Mouse (Mus musculus) gastrocnemius, postnatal 36 days (tissue): ENCODE results near the gene Ghrhr. TPM values are rescaled to one million over a fixed set of nuclear protein-coding genes. Genes with fewer than 3 reads are reported as not detected.

ENCODE experiments used
- DNase-seq, 2 experiments: peaks; one replicate each; pipeline ENCODE4 v3.0.0; 2022
- intact Hi-C: fragments of 180-260 bp; cut with DNase I; formaldehyde crosslinking; loops from one replicate; pipeline ENCODE4 v1.15.1; 2025
- long read RNA-seq, 2 experiments: library from polyadenylated mRNA; stranded (forward); transcript quantifications; one replicate each; pipeline ENCODE4 v2.0.0; 2021
- total RNA-seq, 2 experiments: library from RNA; stranded (reverse); gene quantifications; 2 replicates each; pipeline ENCODE4 v1.2.3; 2021

The Ghrhr gene
- total RNA-seq, result not detected
- long read RNA-seq, experiment 1, result 0 reads
- long read RNA-seq, experiment 2, result 0 reads

- DNase-seq, result peak in 1 of 2 experiments; percentile 11
- intact Hi-C loops, result no loop called here
Measured at GRCm38 (mm10) chr6:55376076-55376475, at the start of gene Ghrhr. Ghrhr (plus strand) TSS chr6:55376295.

DNA sequence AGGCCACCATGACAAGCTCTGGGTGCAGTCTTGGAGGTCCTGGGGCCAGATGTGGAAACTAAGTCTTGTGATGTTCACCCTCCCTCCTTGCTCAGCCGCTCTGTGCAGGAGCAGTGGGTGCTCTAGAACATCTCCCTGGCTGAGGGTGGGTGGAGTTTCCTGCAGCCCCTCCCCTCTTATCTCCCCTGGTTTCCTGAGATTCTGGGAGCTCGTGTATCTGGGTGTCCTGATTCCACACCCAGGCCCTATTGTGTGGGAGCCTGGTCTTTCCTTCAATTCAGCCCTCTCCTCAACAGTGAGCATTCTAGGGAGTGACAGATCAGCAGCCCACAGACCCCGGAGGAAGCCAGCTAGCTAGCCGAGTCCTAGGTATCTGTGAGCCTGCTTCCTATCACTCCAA, 49.8 kb upstream of the Ghrhr start:
- DNase-seq, result no peak
- intact Hi-C loops, result no loop called here

- intact Hi-C loops, result no loop called here
- no peak for DNase-seq
Measured at GRCm38 (mm10) chr6:55327326-55327725, 48.8 kb upstream of the Ghrhr start.

DNA sequence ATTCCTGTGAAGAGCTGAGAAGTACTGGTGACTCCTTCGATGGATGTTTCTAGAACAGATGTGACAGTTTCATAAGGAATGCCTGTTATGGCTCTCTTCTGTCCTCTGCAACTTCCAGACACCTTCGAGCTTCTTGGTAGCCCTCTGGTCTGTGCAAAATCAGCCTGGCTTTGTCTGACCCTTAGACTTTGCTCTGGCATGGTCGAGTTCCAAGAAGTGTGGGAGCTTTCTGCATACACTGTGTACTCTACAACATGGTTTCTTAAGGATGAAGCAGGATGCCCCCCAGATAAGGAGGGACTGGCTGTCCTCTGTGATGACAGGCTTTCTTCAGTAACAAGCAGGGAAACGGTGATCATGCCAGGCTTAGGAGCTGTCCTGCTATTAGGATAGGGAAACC, 47.9 kb upstream of the Ghrhr start:
- DNase-seq, result no peak
- intact Hi-C loops, result no loop called here

GRCm38 (mm10) chr6:55331315-55331714, 44.8 kb upstream of the Ghrhr start:
- intact Hi-C loops, result no loop called here
- DNase-seq, result no peak

- DNase-seq, result no peak
- intact Hi-C loops, result no loop called here
Measured at GRCm38 (mm10) chr6:55332100-55332772, 43.9 kb upstream of the Ghrhr start.

GRCm38 (mm10) chr6:55332773-55333109, 43.4 kb upstream of the Ghrhr start:
- intact Hi-C loops, result no loop called here
- DNase-seq, result no peak

GRCm38 (mm10) chr6:55335989-55336514, 40.0 kb upstream of the Ghrhr start, which contains the start of gene Aqp1:
Aqp1 (plus strand) TSS chr6:55336432.
- DNase-seq, result peak; percentile 51 to 56
- intact Hi-C loops, result no loop called here

DNA sequence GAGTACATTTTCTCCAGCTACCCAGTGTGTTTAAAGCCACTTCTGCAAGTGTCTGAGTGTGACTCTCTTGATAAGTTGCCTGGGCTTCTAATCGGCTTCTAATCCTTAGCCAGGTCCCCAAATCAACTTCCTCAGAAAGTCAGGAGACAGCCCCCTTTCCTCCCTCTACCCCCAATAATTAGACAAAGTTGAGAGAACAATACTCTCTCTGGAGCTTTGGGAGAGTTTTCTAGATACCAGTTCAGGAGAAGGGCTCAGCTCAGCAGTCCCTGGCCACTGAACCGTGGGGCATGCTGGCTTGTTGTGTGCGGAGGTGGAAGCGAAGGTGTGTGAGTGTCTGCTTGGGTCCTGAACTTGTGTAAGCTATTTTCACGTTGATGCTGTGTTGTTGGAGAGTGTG, 38.9 kb upstream of the Ghrhr start:
- DNase-seq, result no peak
- intact Hi-C loops, result no loop called here

- intact Hi-C loops, result no loop called here
- no peak for DNase-seq
Measured at GRCm38 (mm10) chr6:55338077-55338476, 38.0 kb upstream of the Ghrhr start.

GRCm38 (mm10) chr6:55338934-55339825, 36.9 kb upstream of the Ghrhr start:
- no peak for DNase-seq
- intact Hi-C loops, result no loop called here

DNA sequence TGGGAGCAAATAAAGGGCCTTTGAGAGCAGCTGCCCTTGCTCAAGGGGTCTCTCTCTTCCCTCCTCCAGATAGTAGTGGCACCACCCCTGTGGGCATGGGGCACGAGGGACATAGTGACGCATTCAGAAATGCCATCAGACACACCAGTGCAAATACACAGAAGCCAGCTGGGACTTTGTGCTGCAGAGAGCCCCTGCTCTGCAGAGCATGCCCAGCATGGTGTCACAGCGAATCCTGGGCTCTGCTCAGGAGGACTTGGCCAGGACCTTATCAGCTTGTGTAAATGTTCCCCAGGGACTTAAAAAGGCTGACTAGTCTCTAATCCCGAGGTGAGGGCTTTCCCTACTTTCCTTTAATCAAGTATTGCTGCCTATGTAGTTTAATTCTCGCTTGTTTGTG, 34.4 kb upstream of the Ghrhr start:
- no peak for DNase-seq
- intact Hi-C loops, result no loop called here

DNA sequence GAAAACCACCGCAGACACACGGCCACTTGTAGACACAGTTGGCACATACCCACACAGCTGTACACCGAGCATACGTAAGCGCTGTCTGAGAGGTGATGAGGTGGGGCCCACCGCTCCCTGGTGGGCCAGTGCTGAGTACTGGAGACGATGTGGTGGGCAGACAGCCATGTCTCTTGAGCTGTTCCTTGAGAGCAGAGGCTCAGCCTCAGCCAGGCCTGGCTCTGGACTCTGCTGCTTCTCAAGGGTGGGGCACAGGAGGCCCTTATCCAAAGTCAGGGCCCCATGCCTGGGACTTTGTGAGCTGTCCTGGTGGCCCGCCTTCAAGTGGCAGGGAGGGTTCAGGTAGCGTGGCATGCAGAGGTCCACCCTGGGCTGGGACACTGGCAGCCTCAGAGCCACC, 33.8 kb upstream of the Ghrhr start:
- peak in 1 of 2 experiments; percentile 49 for DNase-seq
- intact Hi-C loops, result no loop called here

DNA sequence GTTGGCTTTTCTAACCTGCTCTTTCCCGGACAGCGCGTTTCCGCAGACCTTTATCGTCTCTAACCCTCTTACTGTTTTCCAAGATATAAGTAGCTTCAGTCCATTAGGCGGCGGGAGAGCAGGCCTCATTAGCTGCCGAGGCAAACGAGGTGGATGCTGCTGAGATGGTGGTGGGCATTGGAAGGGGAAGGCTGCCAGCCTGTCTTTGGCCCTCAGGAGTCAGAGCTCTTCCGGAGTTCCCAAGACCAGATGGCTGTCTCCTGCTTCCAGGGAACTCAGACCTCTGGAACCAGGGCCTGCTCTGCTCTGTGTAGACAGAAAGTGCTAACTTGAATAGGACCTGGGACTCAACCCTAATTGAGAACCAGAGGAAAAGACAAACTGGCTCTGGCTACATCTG, 32.6 kb upstream of the Ghrhr start:
- intact Hi-C loops, result no loop called here
- peak in 1 of 2 experiments; percentile 8 for DNase-seq

- intact Hi-C loops, result no loop called here
- peak in 1 of 2 experiments; percentile 9 for DNase-seq
Measured at GRCm38 (mm10) chr6:55344291-55345016, 31.6 kb upstream of the Ghrhr start.

- intact Hi-C loops, result no loop called here
- peak in 1 of 2 experiments; percentile 13 for DNase-seq
Measured at GRCm38 (mm10) chr6:55345264-55345663, 30.8 kb upstream of the Ghrhr start.

DNA sequence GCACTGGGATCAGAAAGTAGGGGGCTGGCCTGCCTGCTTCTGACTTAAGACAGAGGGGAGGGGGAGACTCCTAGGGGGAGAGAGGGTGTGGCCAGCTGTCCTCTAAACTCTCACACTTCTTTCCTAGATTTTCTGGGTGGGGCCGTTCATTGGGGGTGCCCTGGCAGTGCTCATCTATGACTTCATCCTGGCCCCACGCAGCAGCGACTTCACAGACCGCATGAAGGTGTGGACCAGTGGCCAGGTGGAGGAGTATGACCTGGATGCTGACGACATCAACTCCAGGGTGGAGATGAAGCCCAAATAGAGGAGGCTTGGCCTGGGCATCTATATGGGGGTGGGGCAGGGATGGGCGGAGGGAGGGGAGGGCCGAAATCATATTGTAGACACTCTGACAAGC, 29.6 kb upstream of the Ghrhr start:
- intact Hi-C loops, result no loop called here
- DNase-seq, result no peak

DNA sequence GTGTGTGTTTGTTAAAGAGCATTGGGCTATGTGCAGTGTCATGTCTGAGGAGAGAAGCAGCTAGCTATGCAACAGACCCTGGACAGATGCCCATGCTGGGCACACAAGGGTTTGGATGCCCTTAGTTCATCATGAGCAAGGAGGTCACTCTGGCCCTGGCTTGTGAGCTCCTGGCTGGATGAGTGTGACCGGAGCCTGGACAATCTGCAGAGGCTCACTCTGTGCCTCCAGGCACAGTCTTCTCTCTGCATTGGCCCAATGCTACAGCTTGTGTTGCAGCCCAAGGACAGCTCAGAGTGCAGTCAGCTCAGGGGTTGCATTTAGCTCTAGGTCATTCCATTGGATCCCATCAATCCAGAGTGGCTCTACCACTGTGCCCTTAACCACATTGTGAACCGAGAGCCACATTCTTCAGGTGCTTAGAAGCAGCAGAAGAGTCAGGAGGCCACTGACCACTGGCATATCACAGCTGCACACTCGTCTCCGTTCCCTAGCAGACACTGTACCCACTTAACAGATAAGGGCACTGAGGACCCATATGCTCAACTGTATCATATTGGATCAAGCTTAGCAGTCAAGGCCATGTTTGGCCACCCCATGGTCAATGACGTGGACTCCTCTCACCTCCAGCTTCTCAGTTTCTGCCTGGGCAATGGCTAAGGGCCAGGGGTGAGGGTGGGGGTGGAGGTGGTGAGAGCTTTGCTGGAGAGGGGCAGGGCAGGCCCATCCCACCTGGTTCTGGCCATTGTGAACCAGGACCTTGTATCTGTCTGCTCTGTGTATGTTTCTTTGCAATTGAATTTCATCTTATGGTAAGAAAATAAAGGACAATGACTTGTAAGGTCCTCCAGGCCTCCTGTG, 28.2 kb upstream of the Ghrhr start:
- DNase-seq, result peak in 1 of 2 experiments; percentile 11
- intact Hi-C loops, result no loop called here

DNA sequence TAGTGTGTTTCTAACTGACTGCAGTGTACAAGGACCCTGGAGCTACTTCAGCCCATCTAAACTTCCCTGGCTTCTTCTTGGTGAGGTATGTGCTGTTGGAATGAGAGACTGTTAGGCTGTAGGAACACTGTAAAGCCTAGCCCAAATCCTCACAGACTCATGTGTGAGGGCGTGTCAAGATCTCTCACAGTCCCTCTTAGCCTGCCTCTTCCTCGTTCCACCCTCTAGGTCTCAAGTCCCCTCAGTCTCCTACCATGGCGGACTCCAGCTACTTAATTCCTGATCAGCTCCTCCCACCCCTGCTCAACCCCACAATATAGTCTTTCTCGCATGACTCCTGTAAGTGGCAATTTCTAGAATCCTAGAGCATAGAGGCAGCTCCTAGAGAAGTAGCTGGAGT, 26.9 kb upstream of the Ghrhr start:
- no peak for DNase-seq
- intact Hi-C loops, result no loop called here

GRCm38 (mm10) chr6:55350383-55350952, 25.6 kb upstream of the Ghrhr start:
- no peak for DNase-seq
- intact Hi-C loops, result no loop called here
